Mouse (Mus musculus) left cerebral cortex, postnatal 36 days (tissue): ENCODE measurements at regions not wholly inside any gene's neighbourhood (a gene's known extent, or its start where the extent isn't known, plus 50 kb on each side); places are given as distances from the start of the nearest gene placed in this dataset.
A peak's percentile ranks its signal among the peaks of the same experiment; 100 is the strongest.

ENCODE experiments used
- DNase-seq, 2 experiments: peaks; one replicate each; pipeline ENCODE4 v3.0.0; 2021 to 2022; ENCODE audit warnings: low spot score in 2 of 2, mixed read lengths in 1 of 2
- intact Hi-C: fragments of 180-260 bp; cut with DNase I; formaldehyde crosslinking; loops from one replicate; pipeline ENCODE4 v1.15.1; 2025

- intact Hi-C loops: no loop called here
- no peak for DNase-seq
Observed at GRCm38 (mm10) chr6:100923070-100923469, 89.6 kb downstream of the Ppp4r2 start.

GRCm38 (mm10) chr6:100923686-100924085 lies 90.3 kb downstream of the Ppp4r2 start:
- intact Hi-C loops: no loop called here
- DNase-seq: no peak

DNA sequence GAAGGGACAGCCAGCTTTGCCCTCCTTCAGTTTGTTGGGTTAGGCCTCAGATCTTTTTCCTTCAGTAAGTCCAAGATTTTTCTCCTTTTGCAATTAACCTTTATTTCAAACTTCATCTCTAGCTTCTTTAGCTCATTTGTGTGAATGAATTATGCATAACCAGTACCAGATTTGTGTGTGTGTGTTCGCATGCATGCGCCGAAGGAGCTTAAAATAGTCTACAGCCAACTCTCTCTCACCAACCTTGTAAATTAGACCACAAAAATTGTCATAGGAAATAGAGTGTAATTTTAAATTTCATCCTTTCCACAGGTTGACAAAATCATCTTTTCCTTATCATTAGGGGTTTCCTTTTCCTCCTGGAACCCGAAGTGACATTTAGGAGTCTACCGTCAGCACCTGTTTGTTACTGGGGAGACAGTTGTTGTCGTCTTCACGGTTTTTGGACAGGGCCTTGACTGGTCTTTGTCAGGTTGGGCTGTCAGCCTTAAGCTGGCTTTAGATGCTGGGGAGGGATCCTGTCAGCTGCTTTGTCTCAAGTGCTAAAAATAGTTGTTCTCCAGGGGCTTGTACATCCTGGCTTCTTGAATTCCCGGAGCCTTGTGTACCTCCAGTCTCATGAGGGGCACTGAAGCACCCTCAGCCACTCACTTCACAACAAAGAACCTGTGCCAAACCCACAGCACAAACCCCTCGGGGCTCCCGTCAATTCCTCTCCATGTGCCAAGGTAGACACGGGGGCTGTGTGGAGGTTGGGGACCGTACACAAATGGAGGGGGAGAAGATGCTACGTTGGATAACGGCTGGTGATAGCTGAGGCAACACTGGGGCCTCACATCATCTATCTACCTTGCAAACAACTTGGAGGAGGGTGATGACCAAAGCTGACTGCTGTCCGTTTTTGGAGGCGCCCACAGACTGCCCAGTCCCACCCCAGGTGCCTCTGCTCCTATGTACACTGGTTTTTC lies 95.7 kb downstream of the Ppp4r2 start:
- no peak for DNase-seq
- intact Hi-C loops: loop anchor here (5.0 kb wide), 1 partner anchor 38 kb away; no protein-coding TSS in a partner anchor

DNA sequence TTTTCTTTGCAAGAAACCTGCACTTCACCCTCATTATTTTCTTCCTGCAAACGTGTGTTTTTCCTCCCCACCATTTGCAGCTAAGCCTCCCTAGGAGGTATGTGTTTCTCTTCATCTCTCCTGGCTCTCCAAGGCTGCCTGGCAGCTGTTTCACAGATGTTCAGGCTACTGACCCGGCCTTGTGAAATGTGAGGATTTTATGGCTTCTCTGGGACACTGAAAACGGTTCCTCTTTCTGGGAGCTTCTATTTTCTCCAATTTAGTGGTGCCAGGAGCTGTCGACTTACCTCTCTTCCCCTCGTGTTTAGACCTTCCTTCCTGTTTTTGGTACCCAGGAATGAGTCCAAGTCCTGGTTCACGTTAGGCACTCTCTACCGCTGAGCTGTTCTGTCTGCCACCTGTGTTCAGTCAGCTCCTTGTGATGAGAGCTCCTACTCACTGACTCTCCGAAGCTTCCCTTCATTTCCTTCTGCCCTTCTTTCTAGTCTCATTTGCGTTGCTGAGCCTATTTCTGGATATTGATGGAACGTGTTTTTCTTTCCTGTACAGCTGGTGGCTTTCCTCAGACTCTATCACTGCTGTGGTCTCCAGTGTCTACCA lies 96.4 kb downstream of the Ppp4r2 start:
- intact Hi-C loops: loop anchor here (5.0 kb wide), 1 partner anchor 37 kb away; no protein-coding TSS in a partner anchor
- peak; percentile 32 to 36 for DNase-seq

- DNase-seq: no peak
- intact Hi-C loops: no loop called here
Observed at GRCm38 (mm10) chr6:100930706-100931105, 97.3 kb downstream of the Ppp4r2 start.

- intact Hi-C loops: no loop called here
Observed at GRCm38 (mm10) chr6:100934424-100934823, 101.0 kb downstream of the Ppp4r2 start.

DNA sequence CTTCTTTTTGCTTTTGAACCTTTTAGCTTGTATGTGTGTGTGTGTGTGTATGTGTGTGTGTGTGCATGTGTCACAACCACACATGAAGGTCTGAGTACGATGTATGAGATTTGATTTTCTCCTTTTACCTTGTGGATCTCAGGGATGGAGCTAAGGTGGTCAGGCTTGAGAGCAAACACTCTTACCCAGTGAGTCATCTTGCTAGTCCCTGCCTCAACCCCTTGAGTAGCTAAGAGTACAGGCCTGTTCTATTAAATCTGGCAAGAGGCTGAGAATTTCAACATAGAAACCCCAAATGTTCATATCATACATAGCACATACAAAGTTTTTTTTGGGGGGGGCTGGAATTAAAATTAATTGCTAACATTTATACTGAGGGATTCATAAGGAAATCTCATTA lies 104.4 kb downstream of the Ppp4r2 start:
- intact Hi-C loops: no loop called here
- DNase-seq: no peak

More at GRCm38 (mm10) chr6:100934424-100934823, 101.0 kb downstream of the Ppp4r2 start:
- no peak for DNase-seq

DNA sequence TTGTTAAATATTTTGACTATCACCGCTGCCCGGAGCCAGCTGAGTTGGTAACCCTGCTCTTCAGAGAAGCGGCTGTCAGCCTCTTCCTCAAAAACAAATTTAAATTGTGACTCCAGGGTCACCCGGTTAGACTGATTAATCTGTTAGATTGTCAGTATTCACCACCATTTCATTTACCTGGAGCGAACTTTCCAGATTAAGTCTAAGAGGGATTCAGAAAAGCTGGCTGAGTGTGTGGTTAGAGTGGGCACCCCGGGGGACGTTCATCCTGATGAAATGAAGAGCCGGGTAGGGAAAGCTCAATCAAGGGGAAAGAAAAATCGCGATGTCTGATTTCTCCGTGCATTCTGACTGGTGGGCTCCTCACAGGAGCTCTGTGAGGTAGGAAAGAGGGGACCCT lies 105.0 kb downstream of the Ppp4r2 start:
- intact Hi-C loops: no loop called here
- no peak for DNase-seq

DNA sequence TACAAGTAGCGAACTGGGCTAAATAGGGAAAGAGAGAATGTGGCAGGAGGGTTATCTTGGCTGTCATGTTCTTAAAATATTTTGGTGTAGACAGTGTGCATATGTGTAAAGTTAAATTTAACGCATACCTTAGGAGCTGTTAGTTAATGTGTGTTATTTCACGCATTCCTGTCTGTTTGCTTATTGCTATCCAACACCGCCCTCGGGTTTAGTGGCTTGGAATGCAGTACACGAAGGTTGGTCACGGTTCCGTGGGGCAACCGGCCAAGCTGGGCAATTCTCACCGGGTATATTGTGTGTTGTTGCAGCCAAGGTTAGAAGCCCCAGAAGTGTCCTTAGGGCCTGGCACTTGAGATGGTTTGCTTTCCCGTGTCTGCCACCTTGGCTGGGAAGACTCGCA lies 105.6 kb downstream of the Ppp4r2 start:
- intact Hi-C loops: no loop called here
- DNase-seq: no peak

GRCm38 (mm10) chr6:100939766-100940165 lies 106.3 kb downstream of the Ppp4r2 start:
- no peak for DNase-seq
- intact Hi-C loops: no loop called here

DNA sequence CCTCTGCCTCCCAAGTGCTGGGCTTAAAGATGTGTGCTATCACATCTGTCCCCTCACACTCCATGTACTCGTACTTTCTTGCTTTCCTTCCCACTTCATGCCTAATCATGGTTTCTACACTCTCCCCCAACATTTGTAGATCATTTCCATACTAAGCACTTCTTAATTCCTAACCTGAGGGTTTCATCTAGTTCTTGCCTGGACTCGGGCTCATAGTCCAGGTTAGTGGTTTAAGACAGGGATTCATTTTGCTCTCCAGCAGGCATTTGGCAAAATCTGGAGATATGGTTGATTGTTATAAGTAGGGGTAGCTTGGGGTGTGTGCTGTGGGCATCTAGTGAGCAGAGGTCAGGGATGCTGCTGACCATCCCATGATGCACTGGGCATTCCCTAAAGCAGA lies 108.3 kb downstream of the Ppp4r2 start:
- intact Hi-C loops: no loop called here
- no peak for DNase-seq

DNA sequence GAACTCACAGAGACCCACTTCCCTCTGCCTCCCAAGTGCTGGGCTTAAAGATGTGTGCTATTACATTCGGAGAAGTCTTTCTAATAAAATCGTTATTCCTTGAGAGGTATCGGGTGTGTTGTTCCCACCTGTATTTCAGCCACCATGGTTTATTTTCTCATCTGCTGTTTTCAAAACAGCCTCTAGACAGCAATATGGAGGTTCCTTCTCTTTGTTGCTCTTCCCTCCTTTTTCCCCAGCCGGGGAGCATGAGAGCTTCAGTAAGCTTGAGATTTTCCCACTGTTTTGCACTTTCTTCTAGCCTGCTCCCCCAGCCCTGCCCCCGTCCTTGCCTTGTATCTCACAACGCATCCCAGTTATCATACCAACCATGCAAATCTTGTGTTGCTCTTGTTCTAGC lies 109.5 kb downstream of the Ppp4r2 start:
- intact Hi-C loops: no loop called here
- DNase-seq: no peak

GRCm38 (mm10) chr6:100945796-100946195 lies 112.4 kb downstream of the Ppp4r2 start:
- DNase-seq: no peak
- intact Hi-C loops: no loop called here

DNA sequence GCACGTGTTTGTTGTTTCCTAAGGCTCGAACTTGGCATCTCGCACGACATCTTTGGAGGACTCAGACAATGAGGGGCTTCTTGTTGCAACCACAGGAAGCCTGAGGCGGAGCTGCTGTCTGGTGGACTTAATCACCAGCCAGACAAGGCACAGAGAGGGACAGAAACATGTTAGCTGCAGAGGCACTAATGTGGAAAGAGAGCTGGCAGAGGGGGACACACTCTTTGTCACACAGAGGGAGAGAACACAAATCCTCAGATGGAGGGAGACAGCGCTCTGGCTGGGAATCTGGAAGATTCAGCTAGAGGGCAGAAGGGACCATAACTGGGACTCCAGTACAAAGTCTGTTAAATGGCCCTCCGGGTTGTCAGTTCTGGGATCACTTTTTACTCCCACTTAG lies 114.9 kb downstream of the Ppp4r2 start:
- intact Hi-C loops: no loop called here
- DNase-seq: no peak

DNA sequence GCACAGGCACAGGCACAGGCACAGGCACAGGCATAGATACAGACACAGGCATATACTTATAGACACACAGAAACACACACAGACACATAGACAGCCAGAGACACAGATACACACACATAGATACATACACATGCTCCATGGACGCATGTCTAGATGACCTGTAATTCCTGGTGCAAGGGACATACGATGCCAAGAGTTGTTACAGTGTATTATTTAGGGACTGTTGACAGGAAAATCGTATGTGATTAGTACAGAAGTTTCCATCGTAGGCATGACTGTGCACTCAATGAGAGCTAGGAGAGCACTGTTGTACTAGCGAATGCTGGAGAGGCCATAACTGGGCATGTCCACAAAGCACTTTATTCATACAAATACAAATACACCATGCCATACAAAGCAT lies 118.2 kb downstream of the Ppp4r2 start:
- intact Hi-C loops: no loop called here
- no peak for DNase-seq

DNA sequence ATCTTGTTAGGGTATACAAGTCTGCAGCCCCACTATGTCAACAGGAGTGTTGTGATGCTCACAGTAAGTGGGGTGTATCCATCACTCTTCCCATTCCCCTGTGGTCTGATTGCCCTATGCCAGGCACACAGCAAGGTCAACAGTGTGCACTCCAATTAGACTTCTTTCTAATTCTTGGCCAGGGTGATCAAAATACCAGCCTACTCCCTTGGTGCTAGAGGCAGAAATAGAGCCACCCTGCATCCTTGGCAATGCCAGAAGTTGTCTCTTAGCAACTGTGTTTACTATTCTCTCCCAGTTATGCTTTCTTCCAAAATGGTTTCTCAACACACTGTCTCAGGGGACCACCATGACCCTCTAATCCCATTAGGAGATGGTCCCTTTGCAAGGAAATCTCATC lies 119.0 kb downstream of the Ppp4r2 start:
- intact Hi-C loops: no loop called here
- DNase-seq: no peak

DNA sequence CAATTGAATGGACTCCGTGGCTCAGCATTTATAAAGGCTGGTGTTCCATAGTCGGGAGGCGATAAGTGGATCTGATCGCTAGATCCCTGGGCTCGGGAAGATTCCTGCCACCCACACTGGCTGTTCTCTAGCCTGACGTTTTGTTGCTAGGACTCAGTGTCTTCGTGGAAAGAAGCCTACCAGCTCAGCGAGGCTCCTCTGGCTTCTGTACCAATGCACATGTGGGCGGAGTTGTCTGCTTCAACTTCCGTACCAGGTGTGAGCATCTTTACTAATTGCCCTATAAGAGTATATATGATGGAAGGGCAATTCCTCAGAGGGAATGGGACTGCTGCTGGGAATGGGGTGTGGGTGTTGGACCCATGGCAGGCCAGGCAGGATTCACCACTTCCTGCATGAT lies 121.1 kb downstream of the Ppp4r2 start:
- DNase-seq: no peak
- intact Hi-C loops: no loop called here

DNA sequence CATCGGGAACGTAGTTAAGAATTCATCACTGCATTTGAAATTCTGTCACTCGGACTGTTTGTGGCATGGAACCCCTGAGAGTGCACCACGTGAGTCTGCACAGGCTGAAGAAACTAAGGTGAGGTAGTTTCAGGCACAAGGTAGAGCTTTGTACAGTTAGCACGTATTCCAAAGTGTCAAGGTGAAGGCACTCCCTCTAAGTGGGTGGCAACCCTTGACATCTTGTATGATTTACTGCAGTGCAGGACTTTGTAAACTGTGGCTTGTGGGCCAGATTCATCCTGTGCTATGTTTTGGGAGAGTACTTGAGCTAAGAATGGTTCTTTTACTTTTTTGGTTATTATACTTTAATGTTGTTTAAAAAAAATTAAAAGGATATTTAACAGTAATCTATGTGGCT lies 133.1 kb downstream of the Ppp4r2 start:
- intact Hi-C loops: loop anchor here (5.0 kb wide), 1 partner anchor 39 kb away; no protein-coding TSS in a partner anchor
- no peak for DNase-seq

DNA sequence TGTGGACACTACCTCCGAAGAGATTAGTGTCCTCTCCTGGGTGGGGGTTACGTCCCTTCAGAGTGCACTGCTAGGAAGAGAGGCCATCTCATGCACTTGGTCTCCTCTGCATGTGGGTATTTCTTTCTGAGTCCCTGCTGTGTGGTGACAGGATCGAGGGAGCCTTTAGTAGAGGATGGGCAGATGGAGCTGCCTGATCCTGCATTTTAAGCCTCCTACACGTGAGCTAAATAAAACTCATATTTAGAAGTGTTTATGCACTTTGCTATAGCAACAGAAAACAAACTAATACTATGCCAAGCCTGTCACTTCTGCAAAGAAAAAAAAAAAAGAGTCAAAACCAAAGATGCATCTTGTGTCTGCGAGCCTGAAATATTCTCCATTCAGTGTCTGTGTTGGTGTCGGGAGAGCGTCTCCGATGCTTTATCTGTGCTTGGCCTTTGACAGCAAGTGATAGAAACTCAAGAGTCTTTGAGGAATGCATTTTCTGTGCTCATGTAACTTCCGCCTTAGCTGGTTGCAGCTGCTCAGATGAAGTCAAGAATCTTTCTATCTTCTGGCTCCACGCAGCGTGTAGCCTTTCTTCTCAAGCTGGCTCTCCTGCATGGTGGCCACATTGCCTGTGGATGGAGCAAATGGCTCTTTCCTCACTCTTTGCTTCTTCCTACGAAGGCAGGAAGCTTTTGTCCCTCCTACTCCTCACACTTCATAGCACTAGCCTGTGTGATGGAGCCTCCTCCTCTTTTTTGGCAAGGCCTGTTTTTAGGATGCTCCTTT lies 134.8 kb downstream of the Ppp4r2 start:
- DNase-seq: peak in 1 of 2 experiments; percentile 33
- intact Hi-C loops: loop anchor here (5.0 kb wide), 1 partner anchor 41 kb away; no protein-coding TSS in a partner anchor

- no peak for DNase-seq
- intact Hi-C loops: loop anchor here (5.0 kb wide), 1 partner anchor 42 kb away; no protein-coding TSS in a partner anchor
Observed at GRCm38 (mm10) chr6:100968960-100969359, 135.5 kb downstream of the Ppp4r2 start.
